Comparison of ENCODE assay signal across 24 mouse cellular contexts in the genomic region with DNA sequence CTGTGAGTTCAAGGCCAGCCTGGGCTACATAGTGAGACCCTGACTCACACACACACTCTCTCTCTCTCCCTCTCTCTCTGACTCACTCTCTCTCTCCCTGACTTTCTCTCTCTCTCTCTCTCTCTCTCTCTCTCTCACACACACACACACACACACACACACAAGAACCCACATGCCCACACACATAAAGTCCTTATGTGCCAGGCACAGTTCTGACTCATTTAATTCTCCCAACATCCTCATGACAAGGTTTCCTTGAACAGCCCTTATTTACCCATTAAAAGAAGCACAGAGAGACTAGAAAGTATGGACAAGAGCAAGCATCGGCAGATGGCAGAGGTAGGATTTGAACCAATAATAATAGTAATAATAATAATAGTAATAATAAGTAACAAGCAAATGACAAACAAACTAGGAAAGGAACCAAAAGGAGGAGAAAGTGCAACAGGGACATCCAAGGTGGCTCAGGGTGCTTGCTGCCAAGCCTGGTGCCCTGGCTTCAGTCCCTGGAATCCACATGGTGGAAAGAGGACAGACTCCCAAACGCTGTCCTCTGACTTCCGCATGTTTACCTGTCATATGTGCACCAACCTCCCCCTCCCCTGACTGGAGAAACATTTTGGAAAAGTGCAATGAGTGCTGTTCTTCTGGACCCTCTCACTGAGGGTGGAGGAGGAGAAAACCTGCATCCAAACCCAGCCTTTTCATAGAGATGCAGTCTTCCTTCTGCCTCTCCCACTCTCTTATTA. TPM values are rescaled to one million over a fixed set of nuclear protein-coding genes. Genes with fewer than 3 reads are reported as not detected.
A peak's percentile ranks its signal among the peaks of the same experiment; 100 is the strongest.
DNase-seq lines count a peak whose midpoint lies in the region; ATAC-seq and TF ChIP-seq lines count a peak whose summit lies in the region.
"Had no signal": no experiment of that assay in that cellular context is flagged by ENCODE, and none has a peak within 500 bp of the region (broad histone marks: within the 10 kb centered on the region; RNA-seq: fewer than 3 reads in every experiment).

No protein-coding gene starts in this region.

- H3K9me3 ChIP-seq in midbrain, postnatal 0 days (ENCODE audit: low read length): no peaks in the 10 kb centered on the region
- no peaks in the 10 kb centered on the region for H3K9me3 ChIP-seq in kidney, embryonic 14.5 days (ENCODE audit: control insufficient read depth, low read length)
- H3K9me3 ChIP-seq: forebrain, embryonic 12.5 days; hindbrain, embryonic 12.5 days; limb, embryonic 10.5 days; megakaryocyte, embryonic 14.5 days; midbrain, embryonic 15.5 days; neural tube, embryonic 15.5 days had no signal

- WGBS in midbrain, postnatal 0 days: 86% methylated on average over 3 of the region's 3 CpGs
- 81% methylated on average over 3 of the region's 3 CpGs for WGBS in kidney, embryonic 14.5 days

- peaks cover 6% of the 10 kb centered on the region; the same call in 1 of the 2 replicates for H3K4me1 ChIP-seq in brown adipose tissue, adult 24 weeks (ENCODE audit: control insufficient read depth, insufficient read depth, insufficient read length, low read length)
- H3K4me1 ChIP-seq in midbrain, postnatal 0 days (ENCODE audit: insufficient read depth, low read length): no peaks in the 10 kb centered on the region
- 0 out of 2 replicates have a peak, but pooled peaks cover 9% of the 10 kb centered on the region for H3K4me1 ChIP-seq in kidney, embryonic 14.5 days (ENCODE audit: control insufficient read depth, insufficient read depth, low read length)

- TF ChIP-seq CTCF in midbrain, postnatal 0 days (IDR thresholded peaks at IDR 0.05): no peak

- no peak overlapping the region for H3K4me2 ChIP-seq in midbrain, postnatal 0 days (ENCODE audit: low read depth, low read length, poor library complexity, severe bottlenecking)
- H3K4me2 ChIP-seq in kidney, embryonic 14.5 days (replicated peaks; ENCODE audit: low read depth, low read length): no peak overlapping the region
- H3K4me2 ChIP-seq: forebrain, embryonic 12.5 days; hindbrain, embryonic 12.5 days; midbrain, embryonic 15.5 days; neural tube, embryonic 15.5 days had no signal

- peak; percentile 63 to 69 for DNase-seq in cerebellum, adult 18-20 months
- DNase-seq in cerebellum, adult 8-10 months: no peak
- peak; percentile 30 for DNase-seq in heart, adult 8-10 months (ENCODE audit: low spot score)
- DNase-seq in heart, postnatal 4 days: no peak
- peak; percentile 66 to 78 for DNase-seq in cerebellum, postnatal 14 days
- no peak for DNase-seq in midbrain, postnatal 0 days (ENCODE audit: low spot score)
- DNase-seq: kidney, adult 2 months; kidney, postnatal 14 days; liver, postnatal 0 days; lung, postnatal 10 days; spleen, adult 18-20 months; thymus, postnatal 4 days had no signal

- ATAC-seq in midbrain, postnatal 0 days (ENCODE audit: low FRiP score): no peak
- ATAC-seq in kidney, embryonic 14.5 days (ENCODE audit: low FRiP score, low TSS enrichment): no peak
- ATAC-seq: liver, postnatal 0 days; midbrain, embryonic 15.5 days had no signal

- H3K36me3 ChIP-seq in midbrain, postnatal 0 days (ENCODE audit: insufficient read depth, low read length): no peaks in the 10 kb centered on the region
- H3K36me3 ChIP-seq in kidney, embryonic 14.5 days (ENCODE audit: control insufficient read depth, insufficient read depth, low read length): no peaks in the 10 kb centered on the region
- H3K36me3 ChIP-seq: forebrain, embryonic 12.5 days; hindbrain, embryonic 12.5 days; limb, embryonic 10.5 days; midbrain, embryonic 15.5 days; neural tube, embryonic 15.5 days had no signal

- H3K9ac ChIP-seq in midbrain, postnatal 0 days (replicated peaks; ENCODE audit: low read length, poor library complexity, severe bottlenecking): no peak overlapping the region
- H3K9ac ChIP-seq in kidney, embryonic 14.5 days (ENCODE audit: low read depth, low read length): no peak overlapping the region
- H3K9ac ChIP-seq: forebrain, embryonic 12.5 days; hindbrain, embryonic 12.5 days; liver, postnatal 0 days; midbrain, embryonic 15.5 days; neural tube, embryonic 15.5 days had no signal

- H3K4me3 ChIP-seq in brown adipose tissue, adult 24 weeks (ENCODE audit: insufficient read depth, low read depth, low read length): no peak overlapping the region
- no peak overlapping the region for H3K4me3 ChIP-seq in midbrain, postnatal 0 days (ENCODE audit: low read depth, low read length)
- no peak overlapping the region for H3K4me3 ChIP-seq in kidney, embryonic 14.5 days (ENCODE audit: low read length)
- H3K4me3 ChIP-seq: forebrain, embryonic 12.5 days; hindbrain, embryonic 12.5 days; limb, embryonic 10.5 days; megakaryocyte, embryonic 14.5 days; midbrain, embryonic 15.5 days; neural tube, embryonic 15.5 days had no signal

- H3K27me3 ChIP-seq in midbrain, postnatal 0 days (ENCODE audit: insufficient read depth, low read length): no peaks in the 10 kb centered on the region
- H3K27me3 ChIP-seq in kidney, embryonic 14.5 days (ENCODE audit: control insufficient read depth, insufficient read depth, low read length): 0 out of 2 replicates have a peak, but pooled peaks cover under 1% of the 10 kb centered on the region

- H3K27ac ChIP-seq in brown adipose tissue, adult 24 weeks (replicated peaks; ENCODE audit: low read depth, low read length): peak overlapping the region; percentile 56
- H3K27ac ChIP-seq in midbrain, postnatal 0 days (ENCODE audit: low read depth, low read length): no peak overlapping the region
- no peak overlapping the region for H3K27ac ChIP-seq in kidney, embryonic 14.5 days (ENCODE audit: low read depth, low read length)
- H3K27ac ChIP-seq: forebrain, embryonic 12.5 days; hindbrain, embryonic 12.5 days; limb, embryonic 10.5 days; midbrain, embryonic 15.5 days; neural tube, embryonic 15.5 days had no signal

RNA-seq across cellular contexts. Expression of gene Syt12, which starts 5.0 kb away (rescaled TPM):
- total RNA-seq in heart, adult 8-10 months (2022): 10 to 100 TPM in 1 of 4 experiments, 1 to 10 TPM in 3; 4.2 to 13.5 (median 6.1) TPM
- under 1 TPM; 0.74 to 0.98 TPM for total RNA-seq in heart, postnatal 4 days (2021)
- polyA plus RNA-seq in brown adipose tissue, adult 24 weeks (2012; ENCODE audit: insufficient read depth, insufficient read length, missing spikeins): 6.9 and 8.0 TPM in 2 replicates
- total RNA-seq in midbrain, postnatal 0 days (2014; rRNA removed): 12.2 and 20.9 TPM in 2 replicates
- 7.0 and 7.6 TPM in 2 replicates for polyA plus RNA-seq in midbrain, postnatal 0 days (2015; fragmentation: Nextera tagmentation; extraction: Ambion mirVana)
- 2.2 and 2.4 TPM in 2 replicates for polyA plus RNA-seq in kidney, embryonic 14.5 days (2014; fragmentation: Nextera tagmentation; extraction: Ambion mirVana)

RNA-seq across cellular contexts. Expression of gene 2010003K11Rik, which starts 16.1 kb away (rescaled TPM):
- not detected for total RNA-seq in heart, adult 8-10 months (2022)
- not detected for total RNA-seq in heart, postnatal 4 days (2021)
- polyA plus RNA-seq in brown adipose tissue, adult 24 weeks (2012; ENCODE audit: insufficient read depth, insufficient read length, missing spikeins): 30.6 and 32.3 TPM in 2 replicates
- not detected in 2 replicates for total RNA-seq in midbrain, postnatal 0 days (2014; rRNA removed)
- polyA plus RNA-seq in midbrain, postnatal 0 days (2015; fragmentation: Nextera tagmentation; extraction: Ambion mirVana): 0.23 TPM in 1 of 2 replicates, not detected in the other
- polyA plus RNA-seq in kidney, embryonic 14.5 days (2014; fragmentation: Nextera tagmentation; extraction: Ambion mirVana): not detected in 2 replicates
- total RNA-seq: left cerebral cortex, adult 18-20 months had no signal
- polyA plus RNA-seq: embryonic facial prominence, embryonic 11.5 days; forebrain, embryonic 12.5 days; frontal cortex, adult 2 months; hindbrain, embryonic 12.5 days; limb, embryonic 10.5 days; midbrain, embryonic 15.5 days; stomach, embryonic 14.5 days had no signal

RNA-seq across cellular contexts. Expression of gene Pcx, which starts 28.0 kb away (rescaled TPM):
- total RNA-seq in heart, adult 8-10 months (2022): 10 to 100 TPM; 38.8 to 58.2 (median 43.9) TPM
- total RNA-seq in heart, postnatal 4 days (2021): 1 to 10 TPM; 6.9 to 8.8 TPM
- polyA plus RNA-seq in brown adipose tissue, adult 24 weeks (2012; ENCODE audit: insufficient read depth, insufficient read length, missing spikeins): 328 and 343 TPM in 2 replicates
- 45.1 and 57.8 TPM in 2 replicates for total RNA-seq in midbrain, postnatal 0 days (2014; rRNA removed)
- polyA plus RNA-seq in midbrain, postnatal 0 days (2015; fragmentation: Nextera tagmentation; extraction: Ambion mirVana): 32.0 and 41.2 TPM in 2 replicates
- 10.0 and 16.7 TPM in 2 replicates for polyA plus RNA-seq in kidney, embryonic 14.5 days (2014; fragmentation: Nextera tagmentation; extraction: Ambion mirVana)

RNA-seq across cellular contexts. Expression of gene Rhod, which starts 43.1 kb away (rescaled TPM):
- total RNA-seq in heart, adult 8-10 months (2022): 1 to 10 TPM; 5.1 to 6.7 (median 5.8) TPM
- total RNA-seq in heart, postnatal 4 days (2021): 10 to 100 TPM; 11.4 to 12.1 TPM
- polyA plus RNA-seq in brown adipose tissue, adult 24 weeks (2012; ENCODE audit: insufficient read depth, insufficient read length, missing spikeins): 4.3 and 4.5 TPM in 2 replicates
- total RNA-seq in midbrain, postnatal 0 days (2014; rRNA removed): 4.3 and 6.2 TPM in 2 replicates
- 2.7 and 4.5 TPM in 2 replicates for polyA plus RNA-seq in midbrain, postnatal 0 days (2015; fragmentation: Nextera tagmentation; extraction: Ambion mirVana)
- polyA plus RNA-seq in kidney, embryonic 14.5 days (2014; fragmentation: Nextera tagmentation; extraction: Ambion mirVana): 40.7 and 43.4 TPM in 2 replicates

Comparison
In these comparisons a context has a peak if more than half of its experiments do, and no peak if none do; other contexts are left out.
1. DNase-seq: peak in cerebellum, adult 18-20 months (2 of 2), heart, adult 8-10 months (single experiment) and cerebellum, postnatal 14 days (2 of 2); none in cerebellum, adult 8-10 months (single experiment), heart, postnatal 4 days (single experiment) and midbrain, postnatal 0 days (single experiment).